Mouse (Mus musculus) left cerebral cortex, adult 8-10 months (tissue): ENCODE data around the gene Mprip. TPM values are rescaled to one million over a fixed set of nuclear protein-coding genes. Genes with fewer than 3 reads are reported as not detected.

Source experiments
- DNase-seq, 2 experiments: peaks; one replicate each; pipeline ENCODE4 v3.0.0; 2022; ENCODE audit warnings: low spot score in 2 of 2
- total RNA-seq, 4 experiments: library from RNA; stranded (reverse); gene quantifications; 2 replicates each; pipeline ENCODE4 v1.2.4; 2022

Gene Mprip
- total RNA-seq, 4 experiments from 2014 or later, result 269 to 287 (median 277) TPM

DNA sequence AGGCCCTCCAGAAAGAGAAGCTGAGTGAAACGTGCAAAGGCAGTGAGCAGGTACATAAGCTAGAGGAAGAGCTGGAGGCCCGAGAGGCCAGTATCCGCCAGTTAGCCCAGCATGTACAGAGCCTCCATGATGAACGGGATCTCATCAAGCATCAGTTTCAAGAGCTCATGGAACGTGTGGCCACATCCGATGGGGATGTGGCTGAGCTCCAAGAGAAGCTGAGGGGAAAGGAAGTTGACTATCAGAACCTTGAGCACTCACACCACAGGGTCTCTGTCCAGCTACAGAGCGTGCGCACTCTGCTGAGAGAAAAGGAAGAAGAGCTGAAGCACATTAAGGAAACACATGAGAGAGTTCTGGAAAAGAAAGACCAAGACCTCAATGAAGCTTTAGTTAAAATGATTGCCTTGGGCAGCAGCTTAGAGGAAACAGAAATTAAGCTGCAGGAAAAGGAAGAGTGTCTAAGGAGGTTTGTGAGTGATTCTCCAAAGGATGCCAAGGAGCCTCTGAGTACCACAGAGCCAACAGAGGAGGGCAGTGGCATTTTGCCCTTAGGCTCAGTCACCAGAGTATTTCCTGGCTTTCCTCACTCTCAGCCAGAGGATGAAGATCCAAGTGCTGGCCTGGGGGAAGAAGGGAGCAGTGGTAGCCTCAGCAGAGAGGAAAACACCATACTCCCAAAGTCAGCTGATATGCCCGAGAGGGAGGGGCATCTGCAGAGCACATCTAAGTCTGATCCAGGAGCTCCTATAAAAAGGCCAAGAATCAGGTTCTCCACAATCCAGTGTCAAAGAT lies 97.3 kb downstream of the Mprip start:
- DNase-seq, result no peak

DNA sequence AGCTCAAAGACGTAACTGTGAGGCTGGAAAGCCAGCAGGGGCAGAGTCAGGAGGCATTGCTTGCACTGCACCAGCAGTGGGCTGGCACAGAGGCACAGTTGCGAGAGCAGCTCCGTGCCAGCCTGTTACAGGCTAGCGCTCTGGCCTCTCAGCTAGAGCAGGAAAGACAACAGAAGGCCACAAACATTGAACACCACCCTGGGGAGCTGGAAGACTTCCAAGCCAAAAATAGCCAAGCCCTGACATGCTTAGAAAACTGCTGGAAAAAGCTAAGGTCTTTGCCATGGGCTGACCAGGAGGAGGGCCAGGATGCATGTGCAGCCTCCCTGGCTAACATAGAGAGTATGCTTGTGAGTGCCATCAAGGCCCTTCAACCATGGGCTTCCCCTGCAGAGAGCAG lies 98.1 kb downstream of the Mprip start:
- peak in 1 of 2 experiments; percentile 64 for DNase-seq

GRCm38 (mm10) chr11:59759626-59760025 lies 98.5 kb downstream of the Mprip start:
- no peak for DNase-seq

DNA sequence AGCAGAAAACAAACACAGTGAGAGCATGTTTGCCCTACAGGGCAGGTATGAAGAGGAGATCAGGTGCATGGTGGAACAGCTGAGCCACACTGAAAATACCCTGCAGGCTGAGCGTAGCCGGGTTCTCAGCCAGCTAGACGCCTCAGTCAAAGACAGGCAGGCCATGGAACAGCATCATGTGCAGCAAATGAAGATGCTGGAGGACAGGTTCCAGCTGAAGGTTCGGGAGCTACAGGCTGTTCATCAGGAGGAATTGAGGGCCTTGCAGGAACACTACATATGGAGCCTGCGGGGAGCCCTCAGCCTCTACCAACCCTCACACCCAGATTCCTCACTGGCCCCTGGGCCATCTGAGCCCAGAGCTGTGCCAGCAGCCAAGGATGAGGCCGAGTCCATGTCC lies 99.7 kb downstream of the Mprip start:
- no peak for DNase-seq

GRCm38 (mm10) chr11:59769307-59769706 lies 108.2 kb downstream of the Mprip start:
- no peak for DNase-seq

GRCm38 (mm10) chr11:59769738-59770137 lies 108.6 kb downstream of the Mprip start:
- no peak for DNase-seq

- no peak for DNase-seq
Measured at GRCm38 (mm10) chr11:59770753-59771152, 109.6 kb downstream of the Mprip start.

- DNase-seq, result no peak
Measured at GRCm38 (mm10) chr11:59772291-59772690, 111.2 kb downstream of the Mprip start.

GRCm38 (mm10) chr11:59772902-59773301 lies 111.8 kb downstream of the Mprip start:
- no peak for DNase-seq

DNA sequence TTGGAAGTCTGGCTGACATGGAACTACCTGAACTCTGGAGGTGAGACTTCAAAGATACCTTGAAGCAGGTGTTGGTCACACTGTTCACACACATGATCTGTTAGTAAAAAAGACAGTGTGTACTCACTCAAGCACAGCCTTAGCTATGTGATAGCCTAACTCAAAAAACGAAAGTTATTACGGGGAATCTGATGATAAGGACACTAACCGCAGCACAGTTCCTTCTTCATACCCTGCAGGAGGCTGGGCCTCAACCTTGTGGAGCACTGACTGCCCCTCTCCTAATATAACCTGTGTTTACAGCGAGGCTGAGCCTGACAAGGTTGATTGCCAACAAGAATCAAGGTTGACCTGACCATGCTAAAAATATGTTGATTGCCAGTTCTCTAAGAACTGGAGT lies 113.4 kb downstream of the Mprip start:
- DNase-seq, result no peak

DNA sequence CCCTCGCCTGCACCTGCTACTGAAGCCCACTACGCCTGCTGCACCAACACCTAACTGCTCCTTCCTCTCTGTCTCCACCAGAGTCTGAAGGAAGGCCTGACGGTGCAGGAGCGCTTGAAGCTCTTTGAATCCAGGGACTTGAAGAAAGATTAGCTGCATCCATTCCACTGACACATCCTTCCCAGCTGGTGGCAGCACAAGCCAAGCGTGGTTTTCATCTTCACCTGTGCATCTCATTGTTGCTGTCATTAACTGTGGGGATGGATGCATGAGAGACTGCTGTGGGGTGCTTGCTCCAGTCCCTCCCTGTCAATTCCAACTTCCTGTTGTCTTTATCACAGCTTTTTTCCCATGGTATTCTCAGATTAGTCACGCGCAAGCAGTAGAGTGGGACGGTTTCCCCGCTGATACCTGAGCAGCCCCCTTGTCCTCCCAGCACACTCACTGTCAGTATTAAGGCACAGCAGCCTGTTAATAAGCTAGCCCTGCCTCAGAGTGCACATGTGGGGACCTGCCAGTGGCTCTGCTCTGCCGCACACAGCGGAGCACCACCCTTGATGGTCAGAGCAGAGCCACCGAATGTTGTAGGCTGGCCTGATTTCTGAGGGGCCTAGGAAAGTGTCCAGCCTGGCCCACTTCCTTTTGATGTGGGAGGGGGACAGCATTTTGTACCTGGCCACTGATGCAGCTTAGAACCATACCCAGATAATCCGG lies 114.5 kb downstream of the Mprip start:
- DNase-seq, result no peak

DNA sequence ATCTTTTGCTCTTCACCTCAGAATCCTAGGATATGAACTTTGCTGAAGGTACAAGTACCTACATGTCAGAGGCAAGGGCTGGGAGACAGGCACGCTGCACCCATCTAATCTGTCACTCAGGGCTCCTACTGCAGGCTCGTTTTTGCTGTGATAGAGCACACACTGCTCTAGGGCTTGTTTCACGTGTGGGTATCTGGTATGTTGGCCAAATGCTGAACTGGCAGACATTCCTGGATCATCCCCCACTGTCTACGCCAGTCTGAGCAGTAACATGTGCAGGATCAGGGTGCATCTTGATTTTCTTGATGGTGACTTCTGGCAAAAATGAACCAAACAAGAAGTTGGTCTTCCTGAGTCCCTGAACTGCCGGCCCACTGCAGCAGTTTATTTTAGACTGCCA lies 116.2 kb downstream of the Mprip start:
- DNase-seq, result no peak

DNA sequence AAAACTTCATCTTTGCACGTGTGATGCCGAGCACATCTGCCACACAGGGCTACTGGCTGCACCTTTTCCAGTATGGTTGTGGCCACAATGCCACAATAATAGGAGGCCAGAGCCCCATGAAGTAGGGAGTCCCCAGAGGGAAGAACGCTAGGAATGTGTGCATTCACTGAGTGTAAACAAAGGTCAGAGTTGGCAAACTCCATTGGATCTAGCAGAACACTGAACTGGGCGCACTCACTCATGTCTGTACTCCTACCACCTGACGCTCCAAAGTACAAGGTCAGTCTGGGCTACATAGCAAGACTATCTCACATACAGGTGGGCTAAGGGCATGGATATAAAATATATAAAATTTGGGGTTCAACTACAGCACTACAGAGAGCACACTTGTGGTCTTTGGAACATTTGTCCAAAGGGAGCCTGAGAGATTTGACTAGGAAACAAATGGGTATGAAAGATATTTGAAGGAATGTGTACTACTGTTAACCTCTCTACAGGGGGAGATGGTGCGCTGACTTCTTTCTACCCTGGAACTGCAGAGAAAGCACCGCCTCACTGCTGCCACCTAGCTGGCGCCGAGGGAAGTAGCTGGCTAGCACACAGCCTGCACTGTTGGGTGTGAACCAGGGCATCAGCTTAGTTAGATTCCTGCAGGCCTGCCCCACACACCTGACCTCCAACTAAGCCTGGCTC lies 117.2 kb downstream of the Mprip start:
- peak in 1 of 2 experiments; percentile 47 for DNase-seq

- DNase-seq, result no peak
Measured at GRCm38 (mm10) chr11:59778874-59779223, 117.7 kb downstream of the Mprip start.

DNA sequence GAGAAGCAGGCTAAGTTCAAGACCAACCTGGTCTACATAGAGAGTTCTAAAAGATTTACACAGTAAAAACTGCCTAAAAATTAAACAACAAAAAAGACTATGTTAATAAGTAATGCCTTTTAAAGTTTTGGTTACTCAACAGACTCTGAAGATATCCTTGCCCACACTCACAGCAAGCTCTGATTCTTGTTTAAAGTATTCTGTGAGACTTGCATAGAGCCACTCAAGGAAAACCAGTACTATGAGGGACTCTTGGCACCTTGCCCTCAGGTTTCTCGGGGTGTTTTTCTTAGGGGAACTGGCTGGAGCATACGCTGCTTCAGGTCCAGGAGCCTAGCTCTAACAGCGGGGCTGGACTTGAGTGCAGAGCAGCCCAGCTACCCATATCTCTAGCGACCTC lies 118.3 kb downstream of the Mprip start:
- no peak for DNase-seq

- no peak for DNase-seq
Measured at GRCm38 (mm10) chr11:59780241-59780640, 119.1 kb downstream of the Mprip start.

GRCm38 (mm10) chr11:59782091-59782590 lies 121.0 kb downstream of the Mprip start:
- DNase-seq, result no peak

DNA sequence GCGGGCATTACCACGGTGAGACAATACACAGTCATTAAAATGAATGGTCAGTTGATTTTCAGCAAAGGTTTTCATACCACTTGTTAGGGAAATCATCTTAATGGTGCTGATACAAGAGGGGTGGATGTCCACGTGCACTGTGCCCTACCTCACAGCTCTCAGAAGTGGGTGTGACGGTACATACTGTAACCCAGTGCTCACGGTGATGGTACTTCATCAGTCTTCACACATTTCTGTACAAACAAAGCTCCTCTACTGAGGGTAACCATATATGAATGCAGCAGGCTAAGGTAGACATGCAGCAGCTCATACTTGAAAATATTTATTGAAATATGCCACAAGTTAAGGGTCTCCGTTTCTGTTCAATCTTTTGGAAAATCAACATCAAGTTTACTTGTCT lies 122.5 kb downstream of the Mprip start:
- no peak for DNase-seq

- DNase-seq, result no peak
Measured at GRCm38 (mm10) chr11:59786444-59787198, 125.5 kb downstream of the Mprip start.

DNA sequence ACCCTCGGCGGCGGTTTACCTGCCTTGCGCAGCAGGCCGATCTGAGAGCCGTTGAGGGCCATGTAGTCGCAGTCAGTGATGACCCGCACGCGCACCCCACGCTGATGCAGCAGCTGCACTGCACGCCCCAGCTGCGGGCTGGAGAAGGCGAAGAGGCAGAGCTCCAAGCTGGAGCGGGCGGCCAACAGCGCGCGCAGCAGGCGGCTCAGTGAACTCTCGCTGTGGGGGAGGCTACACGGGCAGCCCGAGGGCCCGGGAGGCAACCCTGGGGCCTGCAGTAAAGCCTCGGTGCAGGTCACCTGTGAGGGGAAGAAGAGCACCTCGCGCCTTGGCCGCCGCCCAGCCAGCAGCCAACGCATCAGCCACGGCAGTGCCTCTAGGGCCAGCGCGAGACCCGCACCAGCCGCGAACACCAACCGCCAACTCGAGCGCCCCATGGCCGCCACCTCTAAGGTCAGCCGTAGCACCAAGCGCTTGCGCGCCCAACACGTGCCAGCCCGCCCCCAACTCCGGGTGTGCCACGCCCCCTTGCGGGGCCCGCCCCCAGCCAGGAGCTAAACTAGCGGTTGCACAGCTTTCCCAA lies 126.2 kb downstream of the Mprip start, which contains the start of gene Pld6:
TSS of gene Pld6 (minus strand) at position 447 of the 583 bp plus-strand sequence.
- peak in 1 of 2 experiments; percentile 28 for DNase-seq

DNA sequence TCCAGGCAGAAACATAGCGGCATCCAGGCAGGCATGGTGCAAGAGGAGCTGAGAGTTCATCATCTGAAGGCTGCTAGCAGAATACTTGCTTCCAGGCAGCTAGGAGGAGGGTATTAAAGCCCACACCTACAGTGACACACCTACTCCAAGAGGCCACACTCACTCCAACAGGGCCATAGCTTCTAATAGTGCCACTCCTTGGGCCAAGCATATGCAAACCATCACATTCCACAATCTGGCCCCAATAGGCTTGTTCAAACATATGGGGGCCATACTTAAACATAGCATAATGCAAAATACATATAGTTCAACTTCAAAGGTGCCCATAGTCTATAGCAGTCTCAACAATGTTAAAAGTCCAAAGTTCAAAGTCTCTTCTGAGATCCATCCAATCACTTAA lies 128.2 kb downstream of the Mprip start:
- DNase-seq, result no peak
